Mouse (Mus musculus): ENCODE measurements around the gene Htr3b.
A peak's percentile ranks its signal among the peaks of the same experiment; 100 is the strongest.
"Not testable (repeated sequence)": the region's sequence is repeated elsewhere in the genome, so short reads cannot be mapped to it uniquely, and the experiment has no call there.

Gene Htr3b

DNA sequence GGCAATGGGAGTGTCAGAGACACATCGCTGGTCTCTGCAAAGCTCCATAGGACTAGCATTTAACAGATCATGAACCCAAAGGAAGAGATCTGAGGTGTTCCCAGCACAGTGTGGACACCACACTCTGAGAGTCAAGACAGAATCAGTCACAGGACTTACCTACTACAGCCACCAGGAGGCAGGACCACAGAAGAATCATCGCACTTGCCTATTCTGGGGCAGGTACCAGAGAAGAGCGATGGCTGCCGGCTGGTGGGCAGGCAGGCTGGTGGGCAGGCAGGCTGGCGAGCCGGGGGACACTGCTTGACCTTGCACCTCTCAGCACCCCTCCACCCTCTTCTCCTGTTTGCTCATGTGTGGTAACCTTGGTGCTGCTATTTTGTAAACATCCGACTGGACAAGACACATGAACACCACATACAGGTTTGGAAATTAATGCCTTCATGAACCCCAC lies at the start of gene Htr3b:
Gene Htr3b (minus strand): TSS at position 404 of the 454 bp plus-strand sequence.
- no peak for DNase-seq (ENCODE audit: low spot score)

DNA sequence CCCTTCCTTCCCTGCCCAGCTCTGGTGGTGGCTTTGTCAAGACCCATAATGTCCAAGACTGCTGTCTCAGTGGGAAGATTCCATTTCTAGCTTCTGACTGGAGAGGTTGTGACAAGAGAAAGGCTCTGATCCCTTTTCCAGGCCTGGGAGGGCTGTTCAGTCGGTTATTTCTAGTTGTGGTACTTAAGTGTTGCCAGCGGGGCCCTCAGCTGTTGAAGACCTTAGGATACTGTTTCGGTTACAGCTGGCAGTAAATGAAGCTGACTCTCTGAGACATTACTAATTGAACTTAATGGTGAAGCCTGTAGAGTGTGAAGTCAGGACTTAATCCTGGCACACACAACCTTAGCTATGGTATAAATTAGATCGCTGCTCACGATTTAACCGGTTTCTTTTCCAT lies 34.5 kb upstream of the Htr3b start:
- no peak for DNase-seq (ENCODE audit: low spot score)

DNA sequence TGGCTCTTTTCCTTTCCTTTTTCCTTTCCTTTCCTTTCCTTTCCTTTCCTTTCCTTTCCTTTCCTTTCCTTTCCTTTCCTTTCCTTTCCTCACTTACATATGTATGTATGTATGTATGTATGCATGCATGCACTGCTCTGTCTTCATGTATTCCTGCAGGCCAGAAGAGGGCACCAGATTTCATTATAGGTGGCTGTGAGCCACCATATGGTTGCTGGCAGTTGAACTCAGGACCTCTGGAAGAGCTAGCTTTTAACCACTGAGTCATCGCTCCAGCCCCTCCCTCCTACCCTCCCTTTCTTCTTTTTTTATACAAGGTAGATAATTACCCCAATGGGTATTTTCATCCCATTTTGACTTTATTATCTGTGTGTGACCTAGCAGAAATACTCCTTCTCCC lies 30.9 kb upstream of the Htr3b start:
- DNase-seq (ENCODE audit: low spot score) = no peak

DNA sequence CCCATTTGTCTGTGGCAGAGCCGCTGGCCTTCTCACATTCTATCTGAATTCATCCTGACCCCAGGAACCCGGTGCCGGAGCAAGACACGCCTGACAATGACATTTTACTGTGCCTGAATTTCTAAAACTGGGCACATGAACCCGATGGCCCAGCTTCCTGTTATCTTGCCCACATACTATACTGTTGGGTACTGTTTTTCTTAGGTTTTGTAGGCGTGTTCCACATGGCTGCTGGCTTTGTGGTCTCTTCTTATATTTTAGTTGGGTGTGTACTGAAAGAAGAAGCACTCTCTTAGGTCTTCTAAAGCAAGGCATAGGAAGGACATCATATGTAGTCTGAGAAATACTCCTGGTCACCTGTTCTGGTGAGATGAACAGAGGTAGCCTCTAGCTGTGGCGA lies 30.0 kb upstream of the Htr3b start:
- no peak for DNase-seq (ENCODE audit: low spot score)

DNA sequence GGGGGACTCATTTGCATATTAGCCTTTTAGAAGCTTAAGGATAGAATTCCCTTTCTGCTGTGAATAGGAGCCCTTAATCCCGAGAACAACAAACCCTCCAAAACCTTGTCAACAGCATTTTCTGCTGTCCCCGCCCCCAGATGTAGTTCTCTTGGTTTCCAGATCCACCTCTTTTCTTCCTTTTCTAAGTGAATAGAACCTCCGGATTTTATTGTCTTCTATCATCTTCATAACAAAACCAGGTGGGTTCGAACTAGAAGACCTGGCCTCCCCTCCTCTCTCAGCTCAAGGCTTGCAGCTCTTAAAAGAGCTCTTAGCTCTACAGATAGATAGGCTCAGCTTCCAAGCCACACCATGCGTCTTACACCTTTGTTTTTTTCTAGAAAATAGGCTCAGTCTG lies 26.9 kb upstream of the Htr3b start:
- no peak for DNase-seq (ENCODE audit: low spot score)

DNA sequence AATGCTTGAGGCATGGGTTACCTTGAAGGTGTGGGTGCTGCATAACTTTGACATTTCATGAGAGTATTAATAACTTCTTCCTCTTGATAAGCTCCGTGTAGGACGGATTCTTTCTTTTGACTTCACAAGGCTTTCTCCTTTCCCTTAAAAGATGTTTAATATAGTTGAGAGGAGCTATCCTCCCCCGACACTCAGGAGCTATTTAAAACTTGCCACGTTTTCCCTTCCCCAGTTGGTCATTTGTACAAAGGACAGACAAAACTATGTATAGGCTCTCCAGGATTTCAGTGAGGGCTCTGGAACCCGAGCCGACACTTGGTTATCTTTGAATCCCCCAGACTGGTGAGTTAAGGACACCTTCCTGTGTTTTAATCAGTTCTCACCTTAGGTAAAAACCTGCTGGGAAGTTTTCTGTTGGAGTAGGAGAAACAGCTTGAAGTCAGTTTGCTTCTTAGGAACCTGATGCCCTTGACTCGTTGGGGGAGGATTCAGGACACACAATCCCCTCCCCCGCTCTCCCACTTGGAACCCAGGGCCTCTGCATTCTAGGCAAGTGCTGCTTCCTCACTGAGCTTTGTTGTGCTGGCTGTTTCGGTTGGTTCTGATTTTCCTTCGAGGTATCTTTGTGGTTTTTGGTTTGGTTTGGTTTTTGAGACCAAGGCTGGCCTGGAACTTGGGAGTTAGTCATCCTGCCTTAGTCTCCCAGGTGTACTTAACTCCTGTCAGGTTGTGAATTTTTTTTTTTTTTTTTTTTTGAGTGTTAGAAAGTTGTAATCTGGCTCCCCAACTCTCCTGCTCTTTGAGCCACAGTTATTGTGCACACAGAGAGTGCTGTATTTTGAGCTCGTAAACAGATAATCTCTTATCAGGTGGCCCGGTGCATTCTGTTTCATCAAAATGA lies 22.7 kb upstream of the Htr3b start:
- no peak for DNase-seq (ENCODE audit: low spot score)

DNA sequence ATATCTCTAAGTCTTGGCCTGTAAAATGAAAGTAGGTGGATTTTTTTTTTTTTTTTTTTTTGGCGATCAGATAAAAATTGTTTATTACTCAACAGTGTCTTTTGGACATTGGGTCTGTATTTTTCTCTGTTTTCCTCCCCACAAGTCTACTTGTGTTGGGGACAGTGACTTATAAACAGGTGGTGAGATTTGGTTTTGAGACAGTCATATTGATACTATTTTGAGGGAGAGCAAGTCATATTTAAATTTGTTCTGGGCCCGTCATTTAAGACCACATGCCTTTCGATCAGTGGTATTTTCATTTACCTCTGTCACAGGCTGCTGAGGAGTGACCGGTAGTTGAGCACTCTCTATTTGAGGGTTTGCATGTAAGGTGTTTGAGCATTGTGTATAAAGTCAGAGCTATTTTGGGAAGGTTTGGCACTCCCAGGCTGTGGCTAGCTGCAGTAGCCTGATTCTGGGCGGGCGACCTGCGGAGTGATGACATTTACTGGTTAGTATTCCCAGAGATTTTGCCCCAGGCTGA lies 21.9 kb upstream of the Htr3b start:
- DNase-seq (ENCODE audit: low spot score) = no peak

DNA sequence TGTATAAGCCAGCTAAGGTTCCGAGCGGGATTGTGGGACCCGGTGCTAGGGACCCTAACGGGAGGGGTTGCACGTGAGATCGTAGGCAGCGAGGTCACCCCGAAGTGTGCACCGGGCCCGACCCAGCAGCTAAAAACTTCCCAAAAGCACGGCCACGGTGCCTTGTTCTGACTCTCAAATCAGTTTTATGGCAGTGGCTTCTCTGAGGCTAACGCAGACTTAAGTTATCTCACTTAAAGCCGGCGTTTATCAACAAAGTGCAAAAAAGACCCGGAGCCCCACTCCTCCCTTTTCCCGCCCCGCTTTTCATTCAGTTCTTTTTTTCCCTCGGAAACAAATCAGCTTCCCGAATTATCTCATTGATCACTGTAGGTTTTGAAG lies 20.9 kb upstream of the Htr3b start:
- DNase-seq (ENCODE audit: low spot score) = no peak

DNA sequence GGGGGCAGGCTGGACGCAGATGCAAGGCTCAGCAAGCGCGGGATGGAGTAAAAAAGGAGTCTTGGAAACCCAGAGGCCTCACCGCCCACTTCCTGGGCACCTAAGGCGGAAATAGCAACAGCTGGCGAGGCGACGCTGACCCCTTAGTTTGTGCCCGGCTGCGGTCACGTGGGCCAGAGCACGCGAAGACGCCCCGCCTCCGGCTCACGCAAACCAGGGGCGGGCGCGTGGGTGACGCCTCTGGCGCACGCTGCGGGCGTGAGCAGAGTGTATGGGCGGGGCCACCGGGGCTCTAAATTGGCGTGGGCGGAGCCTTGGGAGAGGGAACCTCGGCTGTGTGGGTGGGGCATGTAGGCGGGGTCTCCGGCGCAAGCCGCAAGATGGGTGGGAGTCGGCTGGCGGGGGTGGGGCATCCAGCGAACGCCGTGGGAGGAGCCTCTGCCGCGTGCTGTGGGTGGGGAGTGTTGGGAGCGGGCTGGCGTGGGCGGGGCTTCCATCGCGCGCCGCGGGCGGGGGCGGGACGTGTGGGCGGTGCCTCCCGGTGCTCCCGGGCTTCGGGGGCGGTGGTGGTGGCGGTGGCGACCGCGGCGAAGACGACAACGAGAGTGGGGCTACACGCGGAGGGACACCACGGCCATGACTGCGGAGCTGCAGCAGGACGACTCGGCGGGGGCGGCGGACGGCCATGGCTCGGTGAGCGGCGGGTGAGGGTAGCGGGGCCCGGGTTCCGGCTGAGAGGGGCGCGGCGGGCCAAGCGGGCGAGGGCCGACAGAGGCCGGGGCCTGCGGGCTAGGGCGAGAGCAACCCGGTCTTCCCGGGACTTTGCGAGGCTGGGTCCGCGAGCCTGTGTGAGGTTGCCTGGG lies 20.3 kb upstream of the Htr3b start, which contains the start of gene Usp28:
Gene Usp28 (plus strand): TSS at position 531 of the 863 bp plus-strand sequence.
- DNase-seq (ENCODE audit: low spot score) = peak; percentile 98

DNA sequence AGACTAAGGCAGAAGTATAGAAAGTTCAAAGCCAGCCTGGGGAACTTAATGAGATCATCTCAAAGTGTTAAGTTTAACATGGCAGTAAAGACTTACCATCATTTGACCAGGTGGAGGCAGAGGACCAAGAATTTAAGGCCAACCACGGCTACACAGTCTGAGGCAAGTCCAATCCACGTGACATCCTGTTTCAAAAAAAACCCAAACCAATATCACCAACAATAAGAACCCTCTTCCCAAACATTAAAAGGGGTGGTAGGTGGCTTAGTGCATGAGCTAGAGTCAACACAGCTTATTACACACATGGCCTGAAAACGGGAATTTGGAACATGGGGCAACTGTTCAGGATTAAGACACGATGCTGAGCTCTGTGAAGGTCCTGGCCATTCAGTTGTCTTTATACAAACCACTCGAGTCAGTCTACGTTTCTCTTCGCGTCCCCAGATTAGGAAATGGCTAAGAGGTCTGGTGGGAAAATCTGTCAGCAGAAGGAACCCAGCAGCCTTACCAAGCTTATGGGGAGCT lies 19.6 kb upstream of the Htr3b start:
- DNase-seq (ENCODE audit: low spot score) = no peak

DNA sequence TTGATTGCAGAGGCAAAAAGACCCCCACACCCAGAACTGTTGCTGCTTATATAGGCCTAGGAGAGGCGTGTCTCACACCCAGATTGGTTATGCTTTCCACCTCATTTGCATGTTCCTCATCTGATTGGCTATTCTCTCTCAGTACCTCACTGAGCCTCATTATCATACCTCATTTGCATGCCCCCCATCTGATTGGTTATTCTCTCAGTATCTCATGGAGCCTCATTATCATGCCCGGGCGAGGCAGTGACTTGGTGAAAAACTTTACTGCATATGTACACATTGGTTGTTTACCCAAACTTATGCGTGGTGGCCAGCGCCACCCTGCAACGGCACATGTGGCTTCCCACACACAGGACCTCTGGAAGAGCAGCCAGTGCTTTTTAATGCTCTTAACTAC lies 19.0 kb upstream of the Htr3b start:
- DNase-seq (ENCODE audit: low spot score) = not testable (repeated sequence)

DNA sequence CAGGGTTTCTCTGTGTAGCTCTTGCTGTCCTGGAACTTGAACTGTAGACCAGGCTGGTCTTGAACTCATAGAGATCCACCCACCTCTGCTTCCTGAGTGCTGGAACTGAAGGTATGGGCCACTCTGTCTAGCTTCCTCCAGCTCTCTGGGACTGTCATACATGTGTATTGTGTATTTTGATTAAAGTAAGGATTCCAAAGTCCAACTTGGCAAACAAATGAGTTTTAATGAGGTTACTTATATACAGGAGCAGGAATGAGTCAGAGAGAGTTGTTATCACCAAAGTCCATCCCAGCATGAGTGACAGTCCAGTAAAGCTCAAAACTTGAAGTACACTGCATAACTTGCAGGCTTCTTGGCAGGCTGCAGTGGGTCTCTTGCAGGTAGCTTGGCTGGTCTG lies 17.0 kb upstream of the Htr3b start:
- DNase-seq (ENCODE audit: low spot score) = no peak

DNA sequence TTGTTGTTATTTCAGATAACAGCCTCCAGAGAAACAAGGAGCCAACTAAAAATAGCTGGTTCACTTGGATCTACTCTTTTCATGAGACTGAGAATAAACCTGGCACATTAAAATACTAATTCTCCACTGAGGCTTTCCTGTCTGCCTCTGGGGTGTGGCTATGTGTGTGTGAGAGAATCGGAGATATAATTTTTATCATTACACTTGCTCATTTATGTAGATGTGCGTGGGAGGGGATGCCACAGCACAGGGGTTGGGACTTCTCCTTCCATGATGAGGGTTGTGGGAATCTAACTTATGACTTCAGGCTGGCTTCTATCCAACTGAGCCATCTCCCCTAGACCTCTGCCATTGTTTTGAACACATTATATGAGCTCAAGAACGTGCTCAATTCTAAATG lies 16.0 kb upstream of the Htr3b start:
- no peak for DNase-seq (ENCODE audit: low spot score)

DNA sequence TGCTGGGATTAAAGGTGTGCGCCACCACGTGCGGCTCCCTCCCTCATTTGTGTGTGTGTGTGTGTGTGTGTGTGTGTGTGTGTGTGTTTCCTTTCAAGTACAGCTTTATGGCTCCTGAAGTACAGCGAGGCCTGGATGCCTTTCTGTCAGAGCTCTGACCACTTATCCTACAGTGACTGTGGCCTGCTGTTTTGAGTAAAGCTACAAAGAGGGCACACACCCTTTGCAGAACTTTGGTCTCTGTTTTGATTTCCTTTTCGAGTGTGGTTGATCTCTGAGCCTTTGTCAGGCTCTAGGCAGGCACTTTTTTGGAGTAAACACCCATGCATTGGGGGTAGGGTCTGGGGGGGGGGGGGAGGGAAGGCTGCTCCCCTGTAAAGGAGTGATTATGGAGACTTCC lies 15.6 kb upstream of the Htr3b start:
- no peak for DNase-seq (ENCODE audit: low spot score)

DNA sequence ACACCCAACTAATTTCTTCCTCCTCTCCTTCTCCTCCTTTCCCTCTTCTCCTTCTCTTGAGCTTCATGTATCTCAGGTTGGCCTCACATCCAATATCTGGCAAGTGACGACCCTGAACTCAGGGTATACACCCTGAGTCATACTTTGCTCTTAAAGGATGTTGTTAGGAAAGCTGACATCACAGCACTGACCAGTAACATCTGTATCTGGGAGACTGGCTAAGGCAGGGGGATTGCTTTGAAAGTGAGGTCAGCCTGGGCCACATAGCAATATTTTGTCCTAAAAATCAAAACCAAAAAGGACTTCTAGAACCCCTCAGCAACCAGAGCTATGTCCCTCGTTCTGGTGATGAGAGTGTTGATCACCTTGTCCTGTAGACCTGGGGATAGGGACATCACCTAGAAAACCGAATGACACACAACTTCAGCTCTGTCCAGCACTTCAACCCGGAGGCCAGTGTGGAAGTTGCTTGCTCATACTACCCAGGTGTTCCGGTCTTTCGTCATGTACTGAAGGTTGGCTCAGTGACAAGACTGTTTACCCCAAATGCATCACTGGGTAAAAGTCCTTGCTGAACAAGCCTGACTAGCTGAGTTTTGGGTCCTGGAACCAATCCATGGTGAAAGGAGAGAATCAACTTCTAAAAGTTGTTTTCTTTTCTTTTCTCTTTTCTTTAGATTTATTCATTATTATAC lies 12.0 kb upstream of the Htr3b start:
- DNase-seq (ENCODE audit: low spot score) = no peak

DNA sequence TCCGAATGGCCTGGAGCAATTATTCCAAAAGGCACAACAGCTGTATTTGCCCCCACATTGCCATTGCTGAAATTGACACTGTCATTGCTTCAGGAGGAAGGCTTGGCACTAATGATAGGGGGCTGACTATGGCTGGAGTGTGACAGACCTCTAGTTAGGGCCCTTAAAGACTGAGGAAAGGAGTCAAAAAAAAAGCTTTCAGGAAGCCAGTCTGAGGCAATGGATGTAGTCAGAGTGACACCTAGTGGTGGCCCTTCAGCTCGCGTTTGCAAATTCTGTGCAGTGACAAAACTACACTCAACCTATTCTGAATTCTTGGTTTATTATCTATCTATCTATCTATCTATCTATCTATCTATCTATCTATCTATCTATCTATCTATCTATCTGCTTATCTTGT lies 7.7 kb upstream of the Htr3b start:
- no peak for DNase-seq (ENCODE audit: low spot score)

DNA sequence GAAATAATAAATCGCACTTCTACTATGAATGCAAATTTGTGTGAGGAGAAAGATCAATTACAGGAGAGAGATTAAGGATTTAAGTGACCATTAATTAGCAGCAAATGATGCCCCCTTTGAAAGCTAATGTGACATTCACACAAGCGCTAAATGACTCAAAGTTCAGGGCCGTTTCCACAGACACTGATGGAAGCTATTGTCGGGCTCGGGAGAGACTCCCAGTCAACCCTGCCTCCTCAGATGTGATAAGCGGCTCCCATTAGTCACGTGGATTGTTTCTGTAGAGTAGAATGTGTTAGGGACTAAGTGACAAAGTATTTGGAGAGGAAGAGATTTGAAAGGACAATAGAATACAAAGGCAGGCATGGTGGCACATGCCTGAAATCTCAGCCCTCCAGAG lies 2.7 kb downstream of the Htr3b start:
- DNase-seq (ENCODE audit: low spot score) = no peak

DNA sequence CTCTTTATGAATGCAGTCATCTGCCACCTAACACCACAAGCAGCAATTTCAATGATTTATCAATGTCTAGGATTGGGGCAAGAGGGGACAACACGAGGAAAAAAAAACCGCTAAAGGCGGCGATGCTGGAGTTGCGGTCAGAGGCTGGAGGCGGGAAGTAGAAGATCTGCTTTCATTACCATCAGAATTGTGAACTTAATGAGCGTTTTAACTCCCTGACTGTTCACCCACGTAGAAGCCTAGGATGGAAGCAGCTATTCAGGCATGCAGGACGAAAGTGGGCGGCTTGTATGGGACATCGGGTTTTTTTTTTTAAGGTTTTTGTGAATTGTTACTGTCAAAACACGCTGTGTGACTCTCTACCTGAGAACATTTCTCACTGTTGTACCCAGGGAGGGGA lies 3.5 kb downstream of the Htr3b start:
- no peak for DNase-seq (ENCODE audit: low spot score)

DNA sequence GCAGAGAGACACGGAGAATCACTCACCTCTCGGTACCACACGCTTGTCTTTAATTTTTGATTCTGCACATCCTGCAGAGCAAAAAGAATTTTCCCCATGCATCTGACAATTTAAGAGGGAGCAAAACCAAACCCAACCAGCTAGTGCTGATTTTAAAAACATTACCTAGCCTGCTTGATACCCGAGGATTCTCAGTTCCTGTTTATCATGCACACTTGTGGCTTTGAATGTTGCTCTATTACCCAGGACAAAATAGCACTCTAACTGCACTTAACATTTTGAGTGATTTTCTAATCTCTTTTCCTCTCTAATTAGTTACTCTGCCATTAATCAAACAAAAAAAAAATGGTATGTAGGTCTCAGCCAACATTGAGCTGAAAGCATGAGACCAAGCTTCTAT lies 17.2 kb downstream of the Htr3b start:
- DNase-seq (ENCODE audit: low spot score) = no peak

DNA sequence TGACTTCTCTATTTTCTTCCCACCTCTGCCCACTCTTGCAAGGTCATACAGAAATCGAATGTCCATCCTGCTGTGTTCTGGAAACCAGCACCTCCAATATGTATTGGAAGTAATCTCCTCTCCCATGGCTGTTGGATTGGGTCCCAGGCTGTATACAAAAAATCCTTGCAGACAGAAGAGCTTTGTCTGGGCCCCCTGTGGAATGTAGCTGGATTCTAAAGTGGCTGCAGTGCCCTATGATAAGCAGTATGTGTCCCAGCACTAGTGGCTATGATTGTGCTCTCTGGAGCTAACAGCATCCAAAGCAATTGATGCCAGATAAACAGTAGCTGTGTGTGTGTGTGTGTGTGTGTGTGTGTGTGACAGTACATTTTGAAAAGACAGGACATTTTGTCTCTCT lies 22.4 kb downstream of the Htr3b start:
- no peak for DNase-seq (ENCODE audit: low spot score)

DNA sequence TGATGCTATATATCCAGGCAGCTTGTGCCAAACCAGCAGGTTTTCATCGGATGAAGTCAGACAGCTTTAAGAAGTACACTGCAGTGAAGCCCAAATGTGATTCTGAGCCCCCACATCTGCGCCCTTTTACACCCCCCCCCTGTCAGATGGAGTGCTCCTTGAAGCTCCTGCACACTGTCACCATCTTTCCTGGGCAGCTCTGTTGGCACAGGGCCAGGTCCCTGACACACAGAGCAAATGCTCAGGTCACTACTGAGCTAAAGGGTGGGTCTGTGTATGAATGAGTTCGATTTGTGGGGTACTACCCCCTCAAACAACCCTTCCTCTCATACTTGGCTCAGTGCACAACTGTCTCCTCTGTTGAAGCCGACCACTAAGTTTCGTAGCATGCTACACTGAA lies 35.4 kb downstream of the Htr3b start:
- no peak for DNase-seq (ENCODE audit: low spot score)

DNA sequence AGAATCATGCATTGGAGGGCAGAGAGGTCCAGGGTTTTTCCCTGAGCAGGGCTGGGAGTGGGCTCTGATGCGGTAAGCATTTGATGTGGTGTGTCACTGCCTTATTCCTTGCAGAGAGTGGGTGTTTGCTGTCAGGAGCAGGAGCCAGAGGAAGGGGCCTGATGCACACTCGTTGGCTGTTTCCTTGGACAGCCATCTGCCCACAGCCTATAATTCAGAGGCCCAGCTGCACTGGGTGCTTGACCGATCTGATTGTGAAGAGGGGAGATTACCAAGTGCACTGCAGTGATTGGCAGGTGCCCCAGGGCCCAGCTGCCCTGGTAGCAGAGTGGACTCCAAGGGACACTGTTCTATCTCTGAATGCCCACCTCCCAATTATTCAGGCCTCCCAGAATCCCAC lies 36.0 kb downstream of the Htr3b start:
- no peak for DNase-seq (ENCODE audit: low spot score)
